Mouse (Mus musculus) urinary bladder, postnatal 25 days (tissue): ENCODE measurements around the gene Xxylt1.

ENCODE experiments used
- DNase-seq: peaks from one replicate; pipeline ENCODE4 v3.0.0; 2022; ENCODE audit warnings: low spot score

Xxylt1 gene

GRCm38 (mm10) chr16:30956141-30956540 lies 125.1 kb downstream of the Xxylt1 start:
- no peak for DNase-seq

GRCm38 (mm10) chr16:30948636-30949035 lies 132.6 kb downstream of the Xxylt1 start:
- no peak for DNase-seq

- DNase-seq: no peak
Measured at GRCm38 (mm10) chr16:30948216-30948615, 133.0 kb downstream of the Xxylt1 start.

- DNase-seq: no peak
Measured at GRCm38 (mm10) chr16:30944886-30945285, 136.3 kb downstream of the Xxylt1 start.

- DNase-seq: no peak
Measured at GRCm38 (mm10) chr16:30943919-30944318, 137.3 kb downstream of the Xxylt1 start.

GRCm38 (mm10) chr16:30940699-30941098 lies 140.5 kb downstream of the Xxylt1 start:
- DNase-seq: no peak

GRCm38 (mm10) chr16:30939903-30940302 lies 141.3 kb downstream of the Xxylt1 start:
- DNase-seq: no peak

GRCm38 (mm10) chr16:30939210-30939609 lies 142.0 kb downstream of the Xxylt1 start:
- no peak for DNase-seq

- DNase-seq: no peak
Measured at GRCm38 (mm10) chr16:30938664-30939063, 142.6 kb downstream of the Xxylt1 start.

- DNase-seq: no peak
Measured at GRCm38 (mm10) chr16:30937665-30938064, 143.6 kb downstream of the Xxylt1 start.

- no peak for DNase-seq
Measured at GRCm38 (mm10) chr16:30936471-30936870, 144.8 kb downstream of the Xxylt1 start.

GRCm38 (mm10) chr16:30936012-30936461 lies 145.2 kb downstream of the Xxylt1 start:
- no peak for DNase-seq

- DNase-seq: no peak
Measured at GRCm38 (mm10) chr16:30934967-30935690, 146.1 kb downstream of the Xxylt1 start.

- DNase-seq: no peak
Measured at GRCm38 (mm10) chr16:30934205-30934780, 146.9 kb downstream of the Xxylt1 start.

- DNase-seq: no peak
Measured at GRCm38 (mm10) chr16:30933366-30933765, 147.9 kb downstream of the Xxylt1 start.

- no peak for DNase-seq
Measured at GRCm38 (mm10) chr16:30932791-30933190, 148.4 kb downstream of the Xxylt1 start.

- no peak for DNase-seq
Measured at GRCm38 (mm10) chr16:30932196-30932595, 149.0 kb downstream of the Xxylt1 start.

- DNase-seq: no peak
Measured at GRCm38 (mm10) chr16:30929165-30929564, 152.1 kb downstream of the Xxylt1 start.

- no peak for DNase-seq
Measured at GRCm38 (mm10) chr16:30928076-30928750, 153.0 kb downstream of the Xxylt1 start.

- DNase-seq: no peak
Measured at GRCm38 (mm10) chr16:30925496-30925895, 155.7 kb downstream of the Xxylt1 start.

- DNase-seq: no peak
Measured at GRCm38 (mm10) chr16:30923899-30924298, 157.3 kb downstream of the Xxylt1 start.

GRCm38 (mm10) chr16:30922548-30922947 lies 158.7 kb downstream of the Xxylt1 start:
- DNase-seq: no peak

GRCm38 (mm10) chr16:30918866-30919265 lies 162.4 kb downstream of the Xxylt1 start:
- DNase-seq: no peak
